Mouse (Mus musculus): ENCODE results near the gene Tnfsf9. TPM values are rescaled to one million over a fixed set of nuclear protein-coding genes. Genes with fewer than 3 reads are reported as not detected.

Gene Tnfsf9
- polyA plus RNA-seq (2016; fragmentation: Nextera tagmentation; extraction: Ambion mirVana) = 10.2 and 11.3 TPM in 2 replicates

DNA sequence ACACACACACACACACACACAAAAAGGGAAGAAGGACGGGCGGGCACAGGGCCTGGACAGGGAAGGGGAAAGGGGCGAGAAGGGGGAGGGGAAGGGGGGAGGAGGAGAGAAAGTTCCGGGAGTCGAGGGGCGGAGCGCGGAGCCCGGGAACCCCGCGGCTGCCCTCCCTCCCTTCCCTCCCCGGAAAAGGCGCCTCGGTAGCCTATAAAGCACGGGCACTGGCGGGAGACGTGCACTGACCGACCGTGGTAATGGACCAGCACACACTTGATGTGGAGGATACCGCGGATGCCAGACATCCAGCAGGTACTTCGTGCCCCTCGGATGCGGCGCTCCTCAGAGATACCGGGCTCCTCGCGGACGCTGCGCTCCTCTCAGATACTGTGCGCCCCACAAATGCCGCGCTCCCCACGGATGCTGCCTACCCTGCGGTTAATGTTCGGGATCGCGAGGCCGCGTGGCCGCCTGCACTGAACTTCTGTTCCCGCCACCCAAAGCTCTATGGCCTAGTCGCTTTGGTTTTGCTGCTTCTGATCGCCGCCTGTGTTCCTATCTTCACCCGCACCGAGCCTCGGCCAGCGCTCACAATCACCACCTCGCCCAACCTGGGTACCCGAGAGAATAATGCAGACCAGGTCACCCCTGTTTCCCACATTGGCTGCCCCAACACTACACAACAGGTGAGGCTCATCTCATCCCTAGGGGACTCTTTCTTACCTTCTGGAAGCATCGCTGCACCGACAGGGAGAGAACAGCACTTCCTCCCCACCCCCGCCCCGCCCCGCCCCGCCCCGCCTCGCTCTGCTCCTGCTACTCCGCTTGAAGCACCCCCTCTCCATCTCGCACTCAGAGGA is at the start of gene Tnfsf9:
Gene Tnfsf9 (plus strand): TSS at position 145 of the 854 bp plus-strand sequence.
- Histone ChIP-seq H3K27me3 (no peaks in the 10 kb centered on the region), H3K9me3 (no peaks in the 10 kb centered on the region), H3K4me3 (replicated peaks) (peak within 1 kb of the TSS; percentile 66), H3K9ac (replicated peaks) (peak within 1 kb of the TSS; percentile 83), H3K4me1 (replicated peaks) (peaks cover 22% of the 10 kb centered on the region), H3K27ac (peak within 1 kb of the TSS; percentile 74), H3K36me3 (0 out of 2 replicates have a peak, but pooled peaks cover 4% of the 10 kb centered on the region), H3K4me2 (peak within 1 kb of the TSS; percentile 75)
- 1% methylated on average over 59 of the region's 61 CpGs for WGBS
- ATAC-seq (ENCODE audit: insufficient number of reproducible peaks, insufficient read depth, low FRiP score, low TSS enrichment, low read depth) = peak; percentile 69

DNA sequence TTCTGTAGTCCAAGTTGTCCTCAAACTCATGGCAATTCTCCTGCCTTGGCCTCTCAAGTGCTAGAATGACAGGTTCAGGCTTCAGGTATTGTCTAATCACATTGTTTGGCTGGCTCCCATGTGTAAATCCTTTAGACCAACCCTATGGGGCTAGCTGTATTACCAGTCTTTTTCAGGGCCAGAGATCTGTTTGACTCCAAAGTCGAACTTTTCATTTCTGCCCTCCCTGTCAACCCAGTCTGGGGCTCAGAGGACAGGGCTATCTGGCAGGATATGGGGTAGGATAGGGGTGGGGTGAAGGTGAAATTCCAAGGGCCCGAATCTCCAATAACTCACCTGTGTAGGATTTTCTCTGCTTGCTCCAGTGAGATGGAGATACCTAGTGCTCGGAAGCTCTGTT is 48.9 kb upstream of the Tnfsf9 start:
- Histone ChIP-seq H3K27me3 (peaks cover 32% of the 10 kb centered on the region), H3K4me2 (no peak overlapping the region), H3K9ac (replicated peaks) (no peak overlapping the region), H3K4me1 (replicated peaks) (peaks cover 8% of the 10 kb centered on the region), H3K4me3 (replicated peaks) (no peak overlapping the region), H3K27ac (no peak overlapping the region), H3K9me3 (no peaks in the 10 kb centered on the region), H3K36me3 (peaks cover 12% of the 10 kb centered on the region)
- WGBS = 88% methylated on average over 3 of the region's 3 CpGs
- no peak for ATAC-seq (ENCODE audit: insufficient number of reproducible peaks, insufficient read depth, low FRiP score, low TSS enrichment, low read depth)

DNA sequence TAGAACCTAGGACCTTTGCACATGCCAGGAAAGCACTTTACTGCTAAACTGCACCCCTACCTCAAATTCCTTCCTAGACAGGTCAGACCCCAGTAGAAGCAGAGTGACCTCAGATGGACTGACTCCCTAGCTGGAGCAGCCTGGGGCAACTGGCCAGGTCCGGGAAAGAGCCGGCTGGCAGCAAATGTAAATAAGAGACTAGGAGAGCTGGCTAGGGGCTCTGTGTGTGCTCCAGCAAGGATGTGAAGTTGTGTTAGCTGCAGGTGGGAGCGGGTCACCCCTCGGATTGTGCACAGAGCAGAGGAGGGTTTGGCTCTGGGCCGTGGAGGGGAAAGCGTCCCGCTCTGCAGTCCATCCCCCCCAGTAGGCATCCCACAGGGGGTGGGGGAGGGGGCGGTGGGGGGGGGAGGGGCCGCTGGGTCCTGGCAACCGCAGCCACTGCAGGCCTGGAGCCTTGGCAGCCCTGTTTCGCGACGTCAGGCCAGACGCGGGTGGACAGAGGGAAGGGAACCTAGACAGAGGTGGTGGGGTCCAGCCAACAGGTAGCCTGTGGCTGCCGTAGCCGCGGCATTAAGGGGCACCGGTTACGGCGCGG is 46.1 kb upstream of the Tnfsf9 start, which contains the start of gene Crb3:
Gene Crb3 (plus strand): TSS at position 215 of the 595 bp plus-strand sequence.
- Histone ChIP-seq H3K27ac (no peak within 1 kb of the TSS), H3K9ac (replicated peaks) (peak within 1 kb of the TSS; percentile 66)
- 2% methylated on average over 13 of the region's 22 CpGs for WGBS

DNA sequence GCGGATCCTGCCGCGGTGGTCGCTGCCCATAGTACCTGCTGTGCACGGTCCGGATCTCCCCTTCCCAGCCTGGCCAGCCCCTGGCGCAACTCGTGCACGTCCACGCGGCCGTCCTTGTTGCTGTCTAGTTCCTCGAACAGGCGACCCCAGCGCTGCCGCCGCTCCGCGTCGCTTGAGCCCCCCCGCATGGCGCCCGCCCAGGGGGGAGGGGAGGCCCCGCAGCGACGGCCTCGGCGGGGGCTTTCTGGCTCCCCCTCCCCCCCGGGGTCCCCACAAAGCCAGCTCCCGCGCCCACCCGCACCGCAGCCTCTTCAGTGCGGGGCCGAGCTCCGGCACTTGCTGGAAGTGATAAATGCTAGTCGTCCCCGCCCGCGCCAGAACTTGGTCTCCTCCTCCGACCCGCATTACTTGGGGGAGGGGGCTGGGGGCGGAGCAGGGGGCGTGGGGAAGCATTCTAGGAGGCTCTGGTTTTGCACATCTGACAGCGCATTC is 45.6 kb upstream of the Tnfsf9 start, which contains the start of gene Slc25a23:
Gene Slc25a23 (minus strand): TSS at position 378 of the 492 bp plus-strand sequence.
- peak; percentile 48; the same call in 1 of the 2 replicates for ATAC-seq (ENCODE audit: insufficient number of reproducible peaks, insufficient read depth, low FRiP score, low TSS enrichment, low read depth)
- under 1% methylated on average over 39 of the region's 45 CpGs for WGBS
- peak within 1 kb of the TSS; percentile 66 for H3K9ac ChIP-seq (replicated peaks)
- peak within 1 kb of the TSS; percentile 89 for H3K4me2 ChIP-seq
- peak within 1 kb of the TSS; percentile 82 for H3K4me3 ChIP-seq (replicated peaks)
- no peaks in the 10 kb centered on the region for H3K9me3 ChIP-seq
- peaks cover 15% of the 10 kb centered on the region for H3K4me1 ChIP-seq (replicated peaks)
- H3K36me3 ChIP-seq = no peaks in the 10 kb centered on the region
- peaks cover 64% of the 10 kb centered on the region for H3K27me3 ChIP-seq
- no peak within 1 kb of the TSS for H3K27ac ChIP-seq

More for the DNA sequence above, 46.1 kb upstream of the Tnfsf9 start, which contains the start of gene Crb3:
- peak within 1 kb of the TSS; percentile 82 for H3K4me3 ChIP-seq (replicated peaks)
- peaks cover 59% of the 10 kb centered on the region for H3K27me3 ChIP-seq
- peaks cover 15% of the 10 kb centered on the region for H3K4me1 ChIP-seq (replicated peaks)
- H3K4me2 ChIP-seq = peak within 1 kb of the TSS; percentile 89
- peak; percentile 7; the same call in 1 of the 2 replicates for ATAC-seq (ENCODE audit: insufficient number of reproducible peaks, insufficient read depth, low FRiP score, low TSS enrichment, low read depth)
- no peaks in the 10 kb centered on the region for H3K9me3 ChIP-seq
- no peaks in the 10 kb centered on the region for H3K36me3 ChIP-seq

DNA sequence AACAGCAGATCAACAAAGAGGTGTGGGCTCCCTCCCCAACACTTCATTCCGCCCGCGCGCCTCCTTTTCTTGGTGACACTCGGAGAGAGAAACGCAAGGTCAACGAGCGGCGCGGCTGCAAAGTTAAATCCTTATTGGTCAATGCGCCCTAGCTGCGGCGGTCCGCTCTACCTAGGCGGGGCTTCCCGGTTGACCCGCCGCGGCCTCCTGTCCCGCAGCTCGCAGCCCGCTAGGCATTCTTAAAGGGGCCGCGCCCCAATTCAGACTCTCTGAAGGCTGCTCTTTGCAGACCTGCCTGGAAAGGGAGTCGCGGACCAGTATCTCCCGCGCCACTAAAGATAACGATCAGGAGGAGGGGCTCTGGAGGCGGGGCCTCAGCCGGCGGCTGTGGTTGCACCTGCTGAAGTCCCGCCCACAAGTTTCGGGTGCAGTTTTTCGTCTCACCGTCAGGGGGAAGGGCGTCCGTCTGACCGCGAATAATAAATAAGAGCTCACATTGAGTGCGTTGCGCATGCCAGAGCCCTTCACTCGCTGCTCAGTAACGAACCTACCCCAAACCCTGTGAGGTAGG is 44.8 kb upstream of the Tnfsf9 start:
- Histone ChIP-seq H3K27ac (no peak overlapping the region), H3K4me3 (replicated peaks) (peak overlapping the region; percentile 82)
- WGBS = under 1% methylated on average over 44 of the region's 44 CpGs

GRCm38 (mm10) chr17:57061069-57061468 is 44.1 kb upstream of the Tnfsf9 start:
- peaks cover 15% of the 10 kb centered on the region for H3K4me1 ChIP-seq (replicated peaks)
- no peaks in the 10 kb centered on the region for H3K9me3 ChIP-seq
- H3K36me3 ChIP-seq = no peaks in the 10 kb centered on the region
- peak overlapping the region; percentile 89; the same call in 1 of the 2 replicates for H3K4me2 ChIP-seq
- peaks cover 79% of the 10 kb centered on the region for H3K27me3 ChIP-seq
- 40% methylated on average over 10 of the region's 10 CpGs for WGBS
- no peak overlapping the region for H3K9ac ChIP-seq (replicated peaks)
- ATAC-seq (ENCODE audit: insufficient number of reproducible peaks, insufficient read depth, low FRiP score, low TSS enrichment, low read depth) = no peak
- H3K27ac ChIP-seq = no peak overlapping the region
- 0 out of 2 replicates have a peak overlapping the region, but pooled peaks have one; percentile 82 for H3K4me3 ChIP-seq (replicated peaks)

More for the DNA sequence above, 44.8 kb upstream of the Tnfsf9 start:
- peaks cover 72% of the 10 kb centered on the region for H3K27me3 ChIP-seq
- ATAC-seq (ENCODE audit: insufficient number of reproducible peaks, insufficient read depth, low FRiP score, low TSS enrichment, low read depth) = peak; percentile 81
- H3K9ac ChIP-seq (replicated peaks) = no peak overlapping the region
- peaks cover 15% of the 10 kb centered on the region for H3K4me1 ChIP-seq (replicated peaks)
- H3K4me2 ChIP-seq = peak overlapping the region; percentile 89
- no peaks in the 10 kb centered on the region for H3K9me3 ChIP-seq
- H3K36me3 ChIP-seq = no peaks in the 10 kb centered on the region

DNA sequence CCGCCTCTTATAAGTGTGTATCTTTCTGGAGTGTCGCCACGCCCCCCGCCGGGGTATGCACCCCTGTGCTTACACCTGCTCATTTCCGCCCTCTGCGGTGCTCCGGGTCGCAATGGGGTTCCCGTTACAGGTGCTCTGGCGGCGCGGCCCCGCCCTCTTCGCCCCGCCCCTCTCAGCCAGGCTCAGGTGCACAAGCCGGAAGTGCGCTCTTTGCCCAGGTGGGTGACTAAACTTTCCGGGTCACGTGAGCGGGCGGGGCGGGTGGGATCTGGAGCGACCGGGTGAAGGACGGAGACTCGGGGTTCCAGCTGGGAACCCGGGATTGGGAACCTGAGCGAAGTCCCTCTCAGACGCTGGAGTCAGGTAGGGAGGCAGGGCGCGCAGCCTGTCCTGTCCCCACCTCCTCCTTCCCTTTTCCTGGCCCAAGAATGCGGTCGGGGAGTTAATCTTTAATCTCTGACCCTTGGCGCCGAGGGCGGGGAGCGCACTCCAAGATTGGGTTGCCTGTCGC is 43.1 kb upstream of the Tnfsf9 start:
- no peaks in the 10 kb centered on the region for H3K36me3 ChIP-seq
- no peak overlapping the region for H3K9ac ChIP-seq (replicated peaks)
- ATAC-seq (ENCODE audit: insufficient number of reproducible peaks, insufficient read depth, low FRiP score, low TSS enrichment, low read depth) = no peak
- peak overlapping the region; percentile 19 for H3K4me3 ChIP-seq (replicated peaks)
- WGBS = 2% methylated on average over 39 of the region's 39 CpGs
- no peak overlapping the region for H3K27ac ChIP-seq
- H3K4me2 ChIP-seq = peak overlapping the region; percentile 29
- peaks cover 89% of the 10 kb centered on the region for H3K27me3 ChIP-seq
- peaks cover 15% of the 10 kb centered on the region for H3K4me1 ChIP-seq (replicated peaks)
- no peaks in the 10 kb centered on the region for H3K9me3 ChIP-seq

GRCm38 (mm10) chr17:57062548-57062947 is 42.6 kb upstream of the Tnfsf9 start:
- H3K27ac ChIP-seq = no peak overlapping the region
- peak overlapping the region; percentile 29 for H3K4me2 ChIP-seq
- H3K9me3 ChIP-seq = no peaks in the 10 kb centered on the region
- peaks cover 15% of the 10 kb centered on the region for H3K4me1 ChIP-seq (replicated peaks)
- H3K36me3 ChIP-seq = no peaks in the 10 kb centered on the region
- peak overlapping the region; percentile 19 for H3K4me3 ChIP-seq (replicated peaks)
- no peak for ATAC-seq (ENCODE audit: insufficient number of reproducible peaks, insufficient read depth, low FRiP score, low TSS enrichment, low read depth)
- WGBS = 1% methylated on average over 22 of the region's 22 CpGs
- peaks cover 90% of the 10 kb centered on the region for H3K27me3 ChIP-seq
- no peak overlapping the region for H3K9ac ChIP-seq (replicated peaks)

DNA sequence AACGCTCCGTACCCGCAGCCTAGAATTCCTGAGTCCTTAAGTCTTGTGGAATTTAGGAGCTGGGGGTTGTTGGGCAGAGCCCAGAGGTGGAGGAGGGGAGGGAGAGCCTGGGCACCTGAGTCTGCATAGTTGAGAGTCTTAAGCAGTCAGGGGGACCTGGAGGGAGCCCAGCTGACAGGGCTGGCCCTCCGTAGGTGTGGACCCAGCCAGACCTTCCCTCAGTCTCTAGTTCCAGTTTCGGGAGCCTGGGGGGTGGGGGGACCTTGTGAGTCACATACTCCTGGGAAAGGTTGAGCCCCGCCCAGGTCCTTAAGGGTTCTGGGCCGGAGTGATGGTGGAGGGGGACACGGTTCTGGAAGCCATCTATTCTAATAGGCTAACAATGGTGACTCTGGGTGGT is 42.1 kb upstream of the Tnfsf9 start:
- Histone ChIP-seq H3K9me3 (no peaks in the 10 kb centered on the region), H3K4me3 (replicated peaks) (no peak overlapping the region), H3K4me2 (0 out of 2 replicates have a peak overlapping the region, but pooled peaks have one; percentile 29), H3K27me3 (peaks cover 86% of the 10 kb centered on the region), H3K36me3 (no peaks in the 10 kb centered on the region), H3K27ac (no peak overlapping the region), H3K4me1 (replicated peaks) (peaks cover 15% of the 10 kb centered on the region), H3K9ac (replicated peaks) (no peak overlapping the region)
- no peak for ATAC-seq (ENCODE audit: insufficient number of reproducible peaks, insufficient read depth, low FRiP score, low TSS enrichment, low read depth)
- WGBS = 11% methylated on average over 8 of the region's 8 CpGs

- Histone ChIP-seq H3K9ac (replicated peaks) (no peak overlapping the region), H3K4me1 (replicated peaks) (peaks cover 7% of the 10 kb centered on the region; the same call in 1 of the 2 replicates), H3K27me3 (peaks cover 82% of the 10 kb centered on the region), H3K9me3 (no peaks in the 10 kb centered on the region), H3K27ac (no peak overlapping the region), H3K4me2 (no peak overlapping the region), H3K4me3 (replicated peaks) (no peak overlapping the region), H3K36me3 (no peaks in the 10 kb centered on the region)
- WGBS = 60% methylated on average over 5 of the region's 5 CpGs
- no peak for ATAC-seq (ENCODE audit: insufficient number of reproducible peaks, insufficient read depth, low FRiP score, low TSS enrichment, low read depth)
These were observed 38.2 kb upstream of the Tnfsf9 start for GRCm38 (mm10) chr17:57066908-57067307.

Data from limb, embryonic 12.5 days (tissue).